Mouse (Mus musculus): Measurements from ENCODE around the gene 1700008O03Rik.
A peak's percentile ranks its signal among the peaks of the same experiment; 100 is the strongest.

Gene 1700008O03Rik

DNA sequence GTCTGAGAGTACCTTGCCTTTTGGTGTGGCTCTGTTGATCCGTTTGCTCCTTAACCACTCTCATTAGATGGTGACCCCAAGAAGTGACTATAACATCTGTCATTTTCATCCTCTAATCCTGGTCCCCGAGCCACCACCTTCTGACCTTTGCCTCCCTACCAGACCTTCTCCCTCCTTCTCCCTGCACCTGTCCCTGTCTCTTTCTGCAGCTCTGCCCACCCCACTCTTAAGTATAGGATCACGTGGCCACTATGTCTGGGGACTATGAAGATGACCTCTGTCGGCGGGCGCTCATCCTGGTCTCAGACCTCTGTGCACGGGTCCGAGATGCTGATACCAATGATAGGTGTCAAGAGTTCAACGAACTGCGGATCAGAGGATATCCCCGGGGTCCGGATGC lies at the start of gene 1700008O03Rik:
Gene 1700008O03Rik, minus strand, starts transcription at position 101 of the 400 bp plus-strand sequence.
- DNase-seq, result peak; percentile 57

DNA sequence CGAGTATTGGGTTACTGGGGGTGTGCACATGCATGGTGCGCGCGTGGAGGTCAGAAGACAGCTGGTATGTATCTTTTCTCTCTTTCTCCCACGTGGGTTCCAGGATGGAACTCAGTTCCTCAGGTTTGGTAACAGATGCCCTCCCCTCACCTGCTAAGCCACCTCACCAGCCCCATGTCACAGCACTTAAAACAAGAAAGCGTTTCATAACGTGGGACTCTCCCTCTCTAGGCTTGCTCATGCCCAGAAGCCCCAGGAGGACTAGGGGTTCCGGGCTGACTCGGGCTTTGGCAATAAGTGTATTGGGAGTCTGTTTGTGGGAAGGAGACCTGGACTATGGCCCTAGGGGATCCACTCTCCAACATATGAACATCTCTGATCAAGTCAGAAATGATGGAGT lies 48.5 kb upstream of the 1700008O03Rik start:
- DNase-seq, result no peak

DNA sequence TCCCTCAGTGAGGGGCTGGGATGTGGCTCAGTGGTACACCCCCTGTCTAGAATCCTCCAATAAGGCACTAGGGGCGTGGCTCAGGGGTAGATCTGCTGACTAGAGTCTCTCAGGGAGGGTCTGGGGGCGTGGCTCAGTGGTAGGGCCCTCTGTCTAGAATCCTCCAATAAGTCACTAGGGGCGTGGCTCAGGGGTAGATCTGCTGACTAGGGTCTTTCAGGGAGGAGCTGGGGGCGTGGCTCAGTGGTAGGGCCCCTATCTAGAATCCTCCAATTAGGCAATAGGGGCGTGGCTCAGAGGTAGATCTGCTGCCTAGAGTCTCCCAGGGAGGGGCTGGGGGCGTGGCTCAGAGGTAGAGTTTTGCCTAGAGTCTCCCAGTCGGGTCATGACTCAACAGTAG lies 47.8 kb upstream of the 1700008O03Rik start:
- peak; percentile 68 for DNase-seq

DNA sequence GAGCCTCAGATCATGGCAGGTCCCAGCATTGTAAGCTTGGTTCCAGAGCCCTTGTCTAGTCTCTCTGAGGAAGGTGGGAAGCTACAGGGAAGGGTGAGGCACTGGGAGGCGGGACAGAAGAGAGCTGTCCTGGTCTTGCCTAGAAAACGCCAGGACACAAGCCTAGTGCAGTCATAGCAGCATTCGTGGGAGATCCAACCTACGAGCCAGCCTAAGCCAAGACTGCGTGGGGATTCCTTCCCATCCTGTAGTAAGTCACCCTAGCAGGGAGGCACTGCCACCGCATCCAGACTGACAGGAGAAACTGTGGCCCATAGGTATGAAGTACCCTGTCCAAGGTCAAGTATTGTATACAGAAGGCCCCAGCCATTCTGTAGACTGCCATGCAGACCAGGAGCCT lies 46.9 kb upstream of the 1700008O03Rik start:
- DNase-seq, result no peak

DNA sequence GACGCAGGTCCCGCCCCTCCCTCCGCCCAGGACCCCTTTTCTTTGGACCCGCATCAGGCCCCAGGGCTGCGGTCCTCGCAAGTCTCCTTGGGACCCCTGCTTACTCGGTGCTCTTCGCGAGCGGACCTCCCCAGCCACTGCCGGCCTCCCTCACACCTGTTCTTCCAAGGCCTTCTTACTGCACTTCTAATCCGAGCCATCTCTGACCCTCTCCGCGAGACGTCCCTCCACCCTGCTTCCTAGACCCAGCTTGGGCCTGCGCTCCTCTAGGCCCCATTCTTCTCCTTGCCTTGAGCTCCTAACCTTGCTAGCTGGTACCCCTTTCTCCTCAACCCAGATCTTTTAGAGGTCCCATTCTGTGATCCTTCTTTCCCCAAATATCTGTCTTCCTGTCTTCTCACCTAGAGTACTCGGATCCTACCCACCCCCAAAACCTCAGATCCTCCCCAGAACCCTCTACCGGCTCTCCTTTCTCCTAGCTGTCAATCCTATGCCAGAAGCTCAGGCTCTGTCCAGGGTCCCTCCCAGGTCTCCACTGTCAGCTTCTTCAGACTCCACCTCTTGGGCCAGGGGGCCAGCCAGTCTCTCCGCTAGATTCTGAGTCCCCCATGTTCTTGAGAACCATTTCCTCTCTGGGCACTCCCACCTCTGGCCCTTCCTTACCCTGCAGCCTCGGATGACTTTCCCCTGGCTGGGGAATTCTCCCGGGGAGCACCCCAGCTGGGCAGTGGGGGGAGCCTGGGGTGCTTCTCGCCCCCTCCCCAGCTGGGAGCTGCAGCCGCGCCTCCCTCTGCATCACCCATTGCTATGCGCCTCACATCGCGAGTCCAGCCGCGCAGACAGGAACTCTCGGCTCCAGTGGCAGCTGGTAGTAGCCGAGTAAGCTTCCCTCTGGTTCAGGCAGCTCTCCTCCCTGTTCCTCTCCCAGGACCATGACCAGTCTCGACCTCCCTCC lies 44.2 kb upstream of the 1700008O03Rik start:
- peak; percentile 59 for DNase-seq

DNA sequence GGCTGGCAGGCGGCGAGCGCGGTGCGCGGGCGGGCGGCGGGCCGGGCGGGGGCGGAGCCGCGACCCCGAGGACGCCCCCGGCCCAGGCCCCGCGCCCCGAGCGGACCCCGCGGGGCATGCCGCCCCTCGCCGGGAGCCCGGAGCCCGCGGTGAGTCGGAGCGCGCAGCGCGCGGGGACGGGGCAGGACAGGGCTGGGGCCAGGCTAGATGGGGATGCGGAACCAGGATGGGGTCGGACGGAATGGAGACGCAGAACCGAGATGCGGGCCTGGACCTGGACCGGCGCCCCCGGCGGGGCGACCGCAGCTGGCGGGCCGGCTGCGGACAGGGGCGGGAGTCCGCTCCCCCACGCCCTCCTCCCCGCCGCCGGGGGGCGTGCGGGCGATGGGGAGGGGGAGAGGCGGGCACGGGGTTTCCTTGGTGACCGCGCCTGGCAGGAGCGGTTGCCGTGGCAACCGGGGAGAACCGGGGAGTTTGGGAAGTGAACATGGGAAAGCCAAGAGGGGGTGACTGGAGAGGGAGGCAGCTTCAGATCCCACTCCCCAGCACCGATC lies 43.4 kb upstream of the 1700008O03Rik start, which contains the start of gene Lrrc4b:
Gene Lrrc4b, plus strand, starts transcription at position 51 of the 554 bp plus-strand sequence.
- DNase-seq, result peak; percentile 74

DNA sequence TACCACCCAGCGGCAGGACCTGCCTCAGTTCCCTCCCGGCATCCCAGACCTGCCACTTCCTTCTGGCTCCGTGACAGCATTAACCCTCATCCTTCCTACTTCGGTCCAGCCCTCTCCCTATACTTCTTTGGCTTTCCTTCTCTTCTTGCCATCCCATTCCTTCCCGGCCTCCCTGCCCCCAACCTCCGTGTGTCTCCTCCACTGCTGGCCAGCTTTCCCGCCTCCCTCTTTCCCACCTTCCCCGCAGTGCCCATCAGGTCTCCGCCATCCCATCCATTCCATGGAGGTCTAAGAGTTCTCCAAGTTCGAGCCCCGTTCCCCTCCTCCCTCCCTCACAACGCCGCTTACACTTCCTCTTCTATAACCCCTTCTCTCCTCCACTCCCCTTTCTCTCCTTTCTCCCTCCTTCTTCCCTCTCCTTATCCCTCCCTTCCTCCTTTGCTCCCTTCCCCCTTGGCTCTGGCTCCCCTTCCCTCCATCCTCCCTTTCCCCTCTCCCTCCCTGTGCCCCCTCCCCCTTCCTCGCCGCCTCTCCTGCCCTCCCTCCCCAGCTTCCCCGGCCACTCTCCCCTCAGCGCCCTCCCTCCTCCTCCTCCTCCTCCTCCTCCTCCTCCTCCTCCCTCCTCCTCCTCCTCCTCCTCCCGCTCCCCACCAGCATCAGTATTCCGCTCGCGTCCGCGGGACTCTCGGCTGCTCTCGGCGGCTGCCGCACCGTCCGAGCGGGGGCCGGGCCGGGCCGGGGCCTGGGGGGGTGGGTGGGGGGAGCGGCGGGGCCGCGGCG lies 42.7 kb upstream of the 1700008O03Rik start:
- peak; percentile 70 for DNase-seq

DNA sequence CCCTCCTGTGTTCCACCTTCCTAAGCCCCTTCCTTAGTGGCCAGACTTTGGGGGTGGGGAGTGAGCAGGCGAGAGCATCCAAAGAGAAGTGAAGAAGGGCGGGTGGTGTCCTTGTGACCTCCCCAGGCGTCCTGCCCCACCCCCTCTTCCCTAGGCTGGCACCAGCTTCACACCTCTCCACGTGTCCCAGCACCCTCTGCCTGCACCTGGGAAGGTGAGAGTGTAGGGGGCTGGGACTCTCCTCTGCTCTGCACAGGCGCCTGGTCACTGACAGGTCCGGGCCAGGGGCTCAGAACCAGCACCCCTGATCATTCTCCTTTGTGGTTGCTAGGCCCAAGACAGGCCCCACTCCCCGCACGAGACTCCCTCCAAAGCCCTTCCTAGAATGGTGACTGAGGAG lies 42.0 kb upstream of the 1700008O03Rik start:
- peak; percentile 69 for DNase-seq

DNA sequence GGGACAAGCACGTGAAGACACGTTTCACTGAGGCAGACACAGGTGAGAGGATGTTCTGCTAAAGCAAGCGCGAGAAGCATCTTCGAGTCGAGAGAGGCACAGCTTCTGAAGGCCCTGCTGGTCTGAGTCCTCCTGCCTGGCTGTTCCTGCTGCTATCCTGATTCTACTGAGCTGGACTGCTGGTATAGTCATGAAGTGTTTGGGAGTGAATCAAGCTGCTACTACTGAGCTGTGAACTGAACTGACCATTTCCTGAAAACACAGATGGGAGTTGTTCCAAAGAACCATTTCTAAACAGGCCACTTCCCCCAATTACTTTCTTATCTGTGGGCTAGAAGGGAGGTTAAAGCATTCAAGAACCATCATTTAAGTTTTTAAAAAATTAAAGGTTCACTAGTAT lies 27.7 kb upstream of the 1700008O03Rik start:
- DNase-seq, result no peak

DNA sequence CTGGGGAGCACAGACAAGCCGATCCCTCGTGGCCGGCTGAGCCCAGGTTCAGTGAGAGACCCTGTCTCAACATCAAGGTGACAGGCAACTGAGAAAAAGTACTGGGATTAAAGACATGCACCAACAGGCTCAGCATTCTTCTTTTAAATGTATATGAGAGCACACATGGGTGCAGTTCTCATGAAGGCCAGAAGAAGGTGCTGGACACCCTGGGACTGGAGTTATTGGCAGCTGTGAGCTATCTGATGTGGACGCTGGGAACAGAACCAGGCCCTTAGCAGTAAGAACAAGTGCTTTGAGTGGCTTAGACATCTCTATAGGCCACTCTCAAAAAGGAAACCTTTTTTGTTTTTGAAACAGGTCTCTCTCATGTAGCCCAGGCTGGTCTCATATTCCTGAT lies 25.5 kb upstream of the 1700008O03Rik start:
- DNase-seq, result no peak

DNA sequence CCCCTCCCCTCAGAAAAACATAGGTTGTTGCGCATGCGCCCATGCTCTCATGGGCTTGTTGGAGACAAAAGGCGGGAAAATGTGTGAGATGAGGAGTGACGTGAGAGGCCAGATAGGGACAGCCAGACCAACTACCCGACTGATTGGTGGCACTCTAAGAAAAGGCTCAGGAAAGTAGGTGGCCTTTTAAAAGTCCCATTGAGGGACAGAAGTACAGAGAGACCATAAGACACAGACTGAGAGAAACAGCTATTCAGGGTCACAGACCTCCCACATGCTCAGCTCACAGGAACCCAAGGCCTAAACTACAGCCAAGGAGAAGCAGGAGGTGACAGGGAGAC lies 20.4 kb upstream of the 1700008O03Rik start:
- no peak for DNase-seq

DNA sequence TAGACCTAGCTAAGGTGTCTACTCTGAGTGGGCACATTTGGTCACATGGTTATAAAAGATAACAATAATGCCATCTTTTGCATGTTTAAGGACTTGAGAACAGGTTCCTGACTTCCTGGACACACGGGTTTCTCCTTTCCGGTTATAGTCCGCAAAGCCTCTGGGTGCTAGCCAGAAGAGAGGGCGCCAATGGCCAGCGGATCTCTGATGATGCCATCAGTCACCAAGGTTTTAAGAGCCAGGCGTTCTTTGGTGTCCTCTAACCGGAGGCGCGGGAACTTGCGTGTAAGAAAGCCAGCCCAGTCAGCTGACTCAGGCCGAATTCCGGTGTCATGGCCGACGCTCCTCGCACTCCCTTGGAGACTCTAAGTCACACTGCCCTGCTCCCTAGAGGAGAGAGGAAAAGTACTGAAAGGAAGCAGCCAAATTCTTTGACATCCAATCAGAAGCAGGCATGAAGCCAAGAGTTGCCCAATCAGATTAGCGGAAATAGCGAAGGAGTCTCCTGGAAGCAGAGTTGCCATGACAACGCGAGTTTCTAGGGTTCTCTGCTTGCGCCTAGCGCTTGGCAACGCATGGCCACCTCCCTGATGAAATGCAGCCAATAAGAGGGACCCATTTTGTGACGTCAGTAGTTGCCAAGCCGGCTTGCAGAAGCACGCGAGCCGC lies 19.9 kb upstream of the 1700008O03Rik start:
- DNase-seq, result peak; percentile 98

DNA sequence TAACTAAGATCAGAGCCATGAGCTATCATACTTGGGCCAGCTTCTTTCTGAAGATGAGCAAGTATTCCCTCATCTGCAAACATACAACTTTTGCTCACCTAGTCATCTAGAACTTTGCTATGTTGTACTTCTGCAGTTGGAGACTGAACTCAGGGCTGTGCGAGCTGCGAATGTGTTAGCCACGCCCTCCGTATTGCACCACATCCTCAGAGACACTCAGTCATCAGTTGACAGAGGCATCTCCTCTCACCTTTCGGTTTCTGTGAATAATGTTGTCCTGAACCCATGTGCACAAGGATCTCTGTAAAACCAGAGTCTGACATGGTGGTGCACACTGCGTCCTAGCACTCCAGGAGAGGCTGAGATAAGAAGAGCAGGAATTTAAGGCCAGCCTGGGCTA lies 16.1 kb upstream of the 1700008O03Rik start:
- DNase-seq, result no peak

DNA sequence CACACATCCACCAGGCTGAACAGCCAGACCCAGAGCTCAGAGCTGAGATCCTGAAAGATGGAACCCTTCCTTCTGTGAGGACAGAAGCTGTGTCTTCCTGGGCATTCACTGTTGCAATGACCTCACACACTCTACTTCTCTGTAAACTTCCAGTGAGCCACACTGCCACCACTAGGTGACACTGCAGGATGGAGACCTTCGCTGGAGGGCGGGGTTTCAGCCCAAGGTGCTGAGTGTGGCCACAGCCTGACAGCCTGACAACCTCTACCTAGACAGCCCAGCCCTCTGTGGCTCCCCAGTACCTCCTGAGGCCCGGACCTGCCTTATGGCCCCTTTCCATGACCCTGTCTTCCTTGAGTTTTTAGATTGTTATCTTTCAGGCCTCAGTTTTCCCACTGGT lies 12.9 kb upstream of the 1700008O03Rik start:
- DNase-seq, result peak; percentile 77

DNA sequence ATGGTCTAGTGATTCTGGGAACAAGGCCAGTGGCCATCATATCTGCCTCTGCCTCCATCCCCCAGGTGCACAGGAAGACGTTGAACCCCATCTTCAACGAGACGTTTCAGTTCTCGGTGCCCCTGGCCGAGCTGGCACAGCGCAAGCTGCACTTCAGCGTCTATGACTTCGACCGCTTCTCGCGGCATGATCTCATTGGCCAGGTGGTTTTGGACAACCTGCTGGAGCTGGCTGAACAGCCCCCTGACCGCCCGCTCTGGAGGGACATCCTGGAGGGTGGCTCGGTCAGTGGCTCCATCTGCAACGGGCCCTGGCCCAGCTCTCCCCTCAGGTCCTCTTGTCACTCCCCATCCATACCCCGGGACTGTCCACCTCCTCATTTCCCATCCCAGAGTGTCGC lies 7.7 kb upstream of the 1700008O03Rik start:
- peak; percentile 55 for DNase-seq

DNA sequence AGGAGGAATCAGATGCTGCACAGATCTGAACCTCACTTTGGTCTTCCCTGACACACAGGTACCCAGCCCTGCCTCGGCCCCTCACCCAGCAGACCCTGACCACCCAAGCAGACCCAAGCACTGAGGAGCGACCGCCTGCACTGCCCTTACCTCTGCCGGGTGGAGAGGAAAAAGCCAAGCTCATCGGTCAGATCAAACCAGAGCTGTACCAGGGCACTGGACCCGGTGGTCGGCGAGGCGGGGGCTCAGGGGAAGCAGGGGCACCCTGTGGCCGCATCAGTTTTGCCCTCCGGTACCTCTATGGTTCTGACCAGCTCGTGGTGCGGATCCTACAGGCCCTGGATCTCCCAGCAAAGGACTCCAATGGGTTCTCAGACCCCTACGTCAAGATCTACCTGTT lies 6.7 kb upstream of the 1700008O03Rik start:
- no peak for DNase-seq

DNA sequence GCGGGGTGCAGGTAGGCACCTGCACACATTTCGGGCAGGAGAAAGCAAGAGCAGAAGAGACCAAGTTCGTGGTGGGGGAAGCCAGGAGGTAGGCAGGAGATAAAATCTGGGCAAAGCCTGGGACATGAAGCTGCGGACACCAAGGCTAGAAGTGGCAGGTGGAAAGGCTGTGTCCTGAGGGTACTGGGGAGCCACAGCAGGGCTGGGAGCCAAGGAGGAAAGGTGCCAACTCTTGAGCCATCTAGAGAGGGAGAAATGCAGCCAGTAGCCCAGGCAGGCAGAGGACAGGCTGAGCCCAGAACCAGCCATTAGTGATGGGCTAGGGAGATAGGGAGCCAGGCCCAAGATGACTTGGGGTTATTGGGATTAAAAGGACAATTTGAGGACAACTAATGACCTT lies 6.2 kb upstream of the 1700008O03Rik start:
- peak; percentile 96 for DNase-seq

DNA sequence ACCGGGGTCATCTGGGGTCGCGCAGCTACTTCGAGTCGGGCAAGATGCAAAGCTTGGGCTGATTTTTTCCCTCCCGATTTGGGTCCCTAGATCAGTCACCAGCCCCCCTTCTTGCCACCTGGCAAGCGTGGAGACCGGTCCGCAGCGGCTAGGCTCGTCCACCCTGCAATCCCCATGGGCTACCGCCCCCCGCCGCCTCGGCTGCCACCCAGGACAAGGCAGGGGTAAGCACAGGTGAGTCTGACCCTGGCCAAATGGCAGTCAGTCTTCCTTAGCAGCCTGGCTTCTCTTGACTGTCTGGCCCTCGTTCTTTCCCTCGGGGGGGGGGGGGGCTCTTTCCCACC lies 932 bp downstream of the 1700008O03Rik start:
- no peak for DNase-seq

DNA sequence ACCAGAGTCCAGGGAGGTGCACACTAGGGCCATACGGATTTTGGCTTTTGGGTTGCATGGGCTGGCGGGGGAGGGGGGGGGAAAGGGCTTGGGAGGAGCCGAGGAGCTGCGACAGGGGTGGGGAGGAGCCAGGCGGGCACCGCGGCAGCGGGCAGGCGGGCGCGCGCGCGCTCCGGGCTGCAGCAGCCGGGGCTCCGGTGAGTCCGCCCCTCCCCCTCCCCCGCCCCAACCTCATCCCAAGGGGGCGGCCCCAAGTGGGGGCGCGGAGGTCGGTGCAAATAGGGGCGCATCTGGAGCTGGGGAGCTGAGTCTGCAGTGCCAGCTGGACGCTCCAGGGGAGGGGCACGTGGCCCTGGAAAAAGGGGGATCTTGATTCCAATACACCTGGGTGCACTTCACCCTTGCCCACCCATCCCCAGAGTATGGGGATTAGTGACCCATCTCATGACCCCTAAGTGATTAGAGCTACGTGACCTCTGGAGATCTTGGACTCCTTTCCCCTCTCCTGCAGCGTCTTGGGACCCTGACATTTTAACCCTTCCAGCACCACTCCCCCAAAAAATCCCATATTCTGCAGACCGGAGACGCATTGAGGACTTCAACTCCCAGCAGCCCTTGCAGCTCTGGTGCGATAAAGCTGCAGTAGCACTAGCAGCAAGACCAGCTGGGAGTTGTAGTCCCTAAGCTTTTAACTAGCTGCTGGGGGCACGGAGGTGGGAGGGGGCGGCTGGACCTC lies 1.5 kb downstream of the 1700008O03Rik start, which contains the start of gene Syt3:
Gene Syt3, plus strand, starts transcription at position 123 of the 736 bp plus-strand sequence.
- peak; percentile 89 for DNase-seq

DNA sequence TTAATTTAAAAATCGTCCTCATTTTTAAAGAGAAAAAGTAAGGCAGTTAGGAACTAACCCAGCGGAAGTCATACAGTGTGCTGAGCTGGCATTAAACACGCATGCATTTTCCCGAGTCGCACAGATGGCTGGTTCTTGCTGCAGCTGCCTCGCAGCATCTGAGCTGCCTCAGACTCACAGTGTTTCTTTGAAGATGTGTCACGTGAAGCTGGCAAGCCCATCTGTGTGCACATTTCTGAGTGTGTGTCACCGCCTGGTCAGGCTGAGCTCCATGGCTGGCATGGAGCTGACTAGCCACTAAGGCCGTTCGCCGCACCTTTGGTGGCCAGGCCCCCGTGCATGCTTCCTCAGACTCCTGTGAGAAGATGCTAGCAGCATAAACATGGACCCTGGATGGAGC lies 3.1 kb downstream of the 1700008O03Rik start:
- no peak for DNase-seq

DNA sequence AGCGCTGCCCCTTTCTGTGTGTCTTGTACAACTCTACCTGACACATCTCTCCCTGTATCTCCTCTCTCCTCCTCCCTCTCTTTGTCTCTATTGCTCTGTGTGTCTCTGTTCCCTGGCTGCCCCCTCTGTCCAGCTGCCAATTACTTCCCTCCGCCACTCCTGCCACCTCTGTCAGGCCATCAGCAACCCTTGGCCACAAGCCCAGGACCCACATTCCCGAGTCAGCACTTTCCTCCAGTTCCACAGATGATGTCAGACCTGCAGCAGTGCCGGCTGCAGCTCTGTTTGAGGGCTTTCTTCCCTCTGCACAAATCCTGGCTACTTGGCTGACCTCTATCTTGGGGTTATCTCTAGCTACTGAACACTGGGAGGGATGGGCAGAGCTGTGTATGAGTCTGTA lies 7.3 kb downstream of the 1700008O03Rik start:
- peak; percentile 54 for DNase-seq

DNA sequence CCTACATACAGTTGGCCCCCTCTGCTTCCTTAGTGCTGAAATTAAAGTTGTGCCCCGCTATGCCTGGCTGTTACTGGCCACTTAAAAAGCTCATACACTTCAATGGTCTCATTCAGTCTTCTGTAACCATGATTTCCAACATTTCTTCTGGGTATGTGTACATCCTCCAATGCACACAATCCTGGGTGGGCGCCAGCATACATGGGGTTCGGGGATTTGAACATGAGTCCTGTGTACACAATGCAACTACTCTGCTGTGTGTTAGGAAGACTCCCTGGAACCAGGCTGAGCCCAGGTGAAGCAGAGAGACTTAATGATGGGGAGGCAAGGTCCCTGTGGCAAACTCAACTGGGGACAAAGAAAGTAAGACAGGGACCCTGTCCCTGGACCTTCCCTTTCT lies 9.8 kb downstream of the 1700008O03Rik start:
- DNase-seq, result peak; percentile 58
